Mouse (Mus musculus): ENCODE measurements around the gene F10.

- TF ChIP-seq CTCF (IDR thresholded peaks at IDR 0.05; ENCODE audit: borderline replicate concordance, extremely low read depth, insufficient read depth, insufficient read length) (no peak), POLR2A (IDR thresholded peaks at IDR 0.05; ENCODE audit: borderline replicate concordance, extremely low read depth, insufficient read depth, insufficient read length, poor library complexity, severe bottlenecking) (no peak)
These were observed 40.3 kb upstream of the F10 start for GRCm38 (mm10) chr8:12996831-12997275.
